Mouse (Mus musculus): ENCODE measurements around the gene Snx29. TPM values are rescaled to one million over a fixed set of nuclear protein-coding genes. Genes with fewer than 3 reads are reported as not detected.

Gene Snx29
- total RNA-seq, 1 experiment, result 9.6 TPM

GRCm38 (mm10) chr16:11457609-11458350 lies 135.1 kb downstream of the Snx29 start:
- in situ Hi-C loops (cut with MboI; ENCODE audit: low sequenced_read_pairs in 2 of 2, unreplicated experiment in 2 of 2), result no loop called here
- DNase-seq (ENCODE audit: low read depth, low spot score), result no peak
- Histone ChIP-seq H3K4me3 (ENCODE audit: insufficient read depth in 1 of 2, low read depth in 1 of 2, low read length in 2 of 2, poor library complexity in 1 of 2, severe bottlenecking in 1 of 2) (no peak overlapping the region), H3K27ac (ENCODE audit: insufficient read depth, low read depth, low read length, poor library complexity, severe bottlenecking) (no peak overlapping the region), H3K9ac (ENCODE audit: insufficient read depth, low read depth, low read length, poor library complexity, severe bottlenecking) (no peak overlapping the region), H3K36me3 (ENCODE audit: control insufficient read depth, insufficient read depth, low read length, poor library complexity, severe bottlenecking) (peaks cover 6% of the 10 kb centered on the region; the same call in 1 of the 2 replicates), H3K4me1 (ENCODE audit: control insufficient read depth in 2 of 2, insufficient read depth in 2 of 2, low read length in 2 of 2, poor library complexity in 1 of 2) (peaks cover 0 to 4% of the 10 kb centered on the region in 2 experiments; a peak in 2 of 4 replicates), H3K9me3 (ENCODE audit: control insufficient read depth, insufficient read depth, low read depth, low read length) (no peaks in the 10 kb centered on the region)
- TF ChIP-seq HCFC1 (IDR thresholded peaks at IDR 0.05; ENCODE audit: borderline replicate concordance, insufficient read depth, low read length) (no peak), ZNF384 (IDR thresholded peaks at IDR 0.05; ENCODE audit: low read depth, low read length) (no peak), ZC3H11A (IDR thresholded peaks at IDR 0.05; ENCODE audit: borderline replicate concordance, low read depth, low read length) (no peak), MAFK (IDR thresholded peaks at IDR 0.05; ENCODE audit: insufficient read depth, low read depth, low read length) (no peak), CHD2 (IDR thresholded peaks at IDR 0.05; ENCODE audit: low read depth, low read length) (no peak)

GRCm38 (mm10) chr16:11460210-11460609 lies 137.5 kb downstream of the Snx29 start:
- Histone ChIP-seq H3K9me3 (ENCODE audit: control insufficient read depth, insufficient read depth, low read depth, low read length) (no peaks in the 10 kb centered on the region), H3K4me1 (ENCODE audit: control insufficient read depth in 2 of 2, insufficient read depth in 2 of 2, low read length in 2 of 2, poor library complexity in 1 of 2) (peaks cover 0 to 4% of the 10 kb centered on the region in 2 experiments; a peak in 2 of 4 replicates), H3K36me3 (ENCODE audit: control insufficient read depth, insufficient read depth, low read length, poor library complexity, severe bottlenecking) (peaks cover 6% of the 10 kb centered on the region; the same call in 1 of the 2 replicates), H3K27ac (ENCODE audit: insufficient read depth, low read depth, low read length, poor library complexity, severe bottlenecking) (no peak overlapping the region), H3K9ac (ENCODE audit: insufficient read depth, low read depth, low read length, poor library complexity, severe bottlenecking) (no peak overlapping the region), H3K4me3 (ENCODE audit: insufficient read depth in 1 of 2, low read depth in 1 of 2, low read length in 2 of 2, poor library complexity in 1 of 2, severe bottlenecking in 1 of 2) (no peak overlapping the region)
- no peak for DNase-seq (ENCODE audit: low read depth, low spot score)
- TF ChIP-seq HCFC1 (IDR thresholded peaks at IDR 0.05; ENCODE audit: borderline replicate concordance, insufficient read depth, low read length) (no peak), MAFK (IDR thresholded peaks at IDR 0.05; ENCODE audit: insufficient read depth, low read depth, low read length) (no peak), ZC3H11A (IDR thresholded peaks at IDR 0.05; ENCODE audit: borderline replicate concordance, low read depth, low read length) (no peak), CHD2 (IDR thresholded peaks at IDR 0.05; ENCODE audit: low read depth, low read length) (no peak), ZNF384 (IDR thresholded peaks at IDR 0.05; ENCODE audit: low read depth, low read length) (no peak)
- in situ Hi-C loops (cut with MboI; ENCODE audit: low sequenced_read_pairs in 2 of 2, unreplicated experiment in 2 of 2), result no loop called here

- Histone ChIP-seq H3K36me3 (ENCODE audit: control insufficient read depth, insufficient read depth, low read length, poor library complexity, severe bottlenecking) (peaks cover 6% of the 10 kb centered on the region; the same call in 1 of the 2 replicates), H3K9me3 (ENCODE audit: control insufficient read depth, insufficient read depth, low read depth, low read length) (no peaks in the 10 kb centered on the region), H3K4me1 (ENCODE audit: control insufficient read depth in 2 of 2, insufficient read depth in 2 of 2, low read length in 2 of 2, poor library complexity in 1 of 2) (peaks cover 0 to 4% of the 10 kb centered on the region in 2 experiments; a peak in 1 of 4 replicates), H3K27ac (ENCODE audit: insufficient read depth, low read depth, low read length, poor library complexity, severe bottlenecking) (no peak overlapping the region), H3K4me3 (ENCODE audit: insufficient read depth in 1 of 2, low read depth in 1 of 2, low read length in 2 of 2, poor library complexity in 1 of 2, severe bottlenecking in 1 of 2) (no peak overlapping the region), H3K9ac (ENCODE audit: insufficient read depth, low read depth, low read length, poor library complexity, severe bottlenecking) (no peak overlapping the region)
- TF ChIP-seq ZNF384 (IDR thresholded peaks at IDR 0.05; ENCODE audit: low read depth, low read length) (no peak), CHD2 (IDR thresholded peaks at IDR 0.05; ENCODE audit: low read depth, low read length) (no peak), MAFK (IDR thresholded peaks at IDR 0.05; ENCODE audit: insufficient read depth, low read depth, low read length) (no peak), HCFC1 (IDR thresholded peaks at IDR 0.05; ENCODE audit: borderline replicate concordance, insufficient read depth, low read length) (no peak), ZC3H11A (IDR thresholded peaks at IDR 0.05; ENCODE audit: borderline replicate concordance, low read depth, low read length) (no peak)
- DNase-seq (ENCODE audit: low read depth, low spot score), result no peak
- in situ Hi-C loops (cut with MboI; ENCODE audit: low sequenced_read_pairs in 2 of 2, unreplicated experiment in 2 of 2), result no loop called here
Observed at GRCm38 (mm10) chr16:11461612-11462011, 138.9 kb downstream of the Snx29 start.

GRCm38 (mm10) chr16:11468533-11469179 lies 145.9 kb downstream of the Snx29 start:
- TF ChIP-seq ZC3H11A (IDR thresholded peaks at IDR 0.05; ENCODE audit: borderline replicate concordance, low read depth, low read length) (peak; percentile 72), MAFK (IDR thresholded peaks at IDR 0.05; ENCODE audit: insufficient read depth, low read depth, low read length) (no peak), ZNF384 (IDR thresholded peaks at IDR 0.05; ENCODE audit: low read depth, low read length) (no peak), CHD2 (IDR thresholded peaks at IDR 0.05; ENCODE audit: low read depth, low read length) (no peak), HCFC1 (IDR thresholded peaks at IDR 0.05; ENCODE audit: borderline replicate concordance, insufficient read depth, low read length) (no peak)
- DNase-seq (ENCODE audit: low read depth, low spot score), result peak; percentile 33
- H3K27ac ChIP-seq (ENCODE audit: insufficient read depth, low read depth, low read length, poor library complexity, severe bottlenecking), result no peak overlapping the region
- no peak overlapping the region for H3K9ac ChIP-seq (ENCODE audit: insufficient read depth, low read depth, low read length, poor library complexity, severe bottlenecking)
- in situ Hi-C loops (cut with MboI; ENCODE audit: low sequenced_read_pairs in 2 of 2, unreplicated experiment in 2 of 2), result no loop called here
- H3K9me3 ChIP-seq (ENCODE audit: control insufficient read depth, insufficient read depth, low read depth, low read length), result no peaks in the 10 kb centered on the region
- no peak overlapping the region for H3K4me3 ChIP-seq (ENCODE audit: insufficient read depth in 1 of 2, low read depth in 1 of 2, low read length in 2 of 2, poor library complexity in 1 of 2, severe bottlenecking in 1 of 2)
- 0 out of 4 replicates have a peak, but pooled peaks cover 0 to 2% of the 10 kb centered on the region in 2 experiments for H3K4me1 ChIP-seq (ENCODE audit: control insufficient read depth in 2 of 2, insufficient read depth in 2 of 2, low read length in 2 of 2, poor library complexity in 1 of 2)
- H3K36me3 ChIP-seq (ENCODE audit: control insufficient read depth, insufficient read depth, low read length, poor library complexity, severe bottlenecking), result no peaks in the 10 kb centered on the region
